Mouse (Mus musculus) thymus, adult 2 months (tissue): ENCODE data around the gene Sfta2. TPM values are rescaled to one million over a fixed set of nuclear protein-coding genes. Genes with fewer than 3 reads are reported as not detected.

Experiments used
- DNase-seq: peaks from one replicate; pipeline ENCODE4 v3.0.0; 2021
- H3K27ac ChIP-seq: fragments of 200-500 bp; 2 replicates; pipeline ENCODE4 v1.5.1; 2012; ENCODE audit warnings: low read length, control low read depth; ENCODE audit not compliant: control insufficient read depth, insufficient read depth
- H3K27me3 ChIP-seq: fragments of 200-500 bp; 2 replicates; pipeline ENCODE4 v1.6.1; 2012; ENCODE audit warnings: mild to moderate bottlenecking, low read length, moderate library complexity, mixed read lengths; ENCODE audit not compliant: control insufficient read depth, insufficient read depth
- H3K36me3 ChIP-seq: fragments of 200-500 bp; 2 replicates; pipeline ENCODE4 v1.6.1; 2012; ENCODE audit warnings: mild to moderate bottlenecking, low read length, moderate library complexity; ENCODE audit not compliant: control insufficient read depth, insufficient read depth
- H3K4me1 ChIP-seq: fragments of 200-500 bp; replicated peaks from 2 replicates; pipeline ENCODE4 v1.6.1; 2012; ENCODE audit warnings: low read length; ENCODE audit not compliant: control insufficient read depth, insufficient read depth
- H3K4me3 ChIP-seq: fragments of 200-500 bp; 2 replicates; pipeline ENCODE4 v1.5.1; 2012; ENCODE audit warnings: mild to moderate bottlenecking, low read length, control low read depth, moderate library complexity; ENCODE audit not compliant: control insufficient read depth, insufficient read depth
- CTCF ChIP-seq: fragments of 200-500 bp; IDR thresholded peaks from 2 replicates; pipeline ENCODE4 v1.5.1; 2012; ENCODE audit warnings: mild to moderate bottlenecking, control low read depth, low read length, moderate library complexity, borderline replicate concordance; ENCODE audit not compliant: control insufficient read depth, poor library complexity, insufficient read depth; ENCODE audit errors: extremely low read depth
- POLR2A ChIP-seq: fragments of 200-500 bp; IDR thresholded peaks from 2 replicates; pipeline ENCODE4 v1.6.1; 2012; ENCODE audit warnings: mild to moderate bottlenecking, low read length, control low read depth, moderate library complexity; ENCODE audit not compliant: control insufficient read depth, poor library complexity, insufficient read depth; ENCODE audit errors: extremely low read depth
- WGBS: fragments of 180-500 bp; shearing (Covaris S2); methylation state at CpG from one replicate; pipeline ENCODE4 v1.1.7; 2018; 5-methylcytosine and 5-hydroxymethylcytosine counted together
- polyA plus RNA-seq: library from polyadenylated mRNA; depleted of rRNA; stranded (reverse); fragments of >200 nt; gene quantifications from 2 replicates; pipeline ENCODE4 v1.2.3, GENCODE M21; 2012

The Sfta2 gene
- polyA plus RNA-seq, 1 experiment: 1.3 TPM

DNA sequence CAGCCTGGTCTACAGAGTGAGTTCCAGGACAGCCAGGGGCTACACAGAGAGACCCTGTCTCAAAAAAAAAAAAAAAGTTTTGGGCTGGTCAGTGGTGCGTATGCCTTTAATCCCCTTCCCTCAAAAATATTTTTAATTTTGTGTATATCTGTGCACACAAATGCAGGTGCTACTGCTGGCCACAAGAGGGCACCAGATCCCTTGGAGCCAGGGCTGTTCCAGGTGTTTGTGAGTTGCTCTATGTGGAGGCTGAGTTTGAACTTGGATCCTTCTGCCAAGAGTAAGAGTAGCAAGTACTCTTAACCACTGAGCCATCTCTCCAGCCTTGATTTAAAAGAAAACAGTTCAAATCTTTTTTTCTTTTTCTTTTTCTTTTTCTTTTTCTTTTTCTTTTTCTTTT, 18.4 kb upstream of the Sfta2 start:
- Histone ChIP-seq H3K4me1 (peaks cover 3% of the 10 kb centered on the region), H3K36me3 (no peaks in the 10 kb centered on the region)
- 94% methylated on average over 1 of the region's 1 CpGs for WGBS

DNA sequence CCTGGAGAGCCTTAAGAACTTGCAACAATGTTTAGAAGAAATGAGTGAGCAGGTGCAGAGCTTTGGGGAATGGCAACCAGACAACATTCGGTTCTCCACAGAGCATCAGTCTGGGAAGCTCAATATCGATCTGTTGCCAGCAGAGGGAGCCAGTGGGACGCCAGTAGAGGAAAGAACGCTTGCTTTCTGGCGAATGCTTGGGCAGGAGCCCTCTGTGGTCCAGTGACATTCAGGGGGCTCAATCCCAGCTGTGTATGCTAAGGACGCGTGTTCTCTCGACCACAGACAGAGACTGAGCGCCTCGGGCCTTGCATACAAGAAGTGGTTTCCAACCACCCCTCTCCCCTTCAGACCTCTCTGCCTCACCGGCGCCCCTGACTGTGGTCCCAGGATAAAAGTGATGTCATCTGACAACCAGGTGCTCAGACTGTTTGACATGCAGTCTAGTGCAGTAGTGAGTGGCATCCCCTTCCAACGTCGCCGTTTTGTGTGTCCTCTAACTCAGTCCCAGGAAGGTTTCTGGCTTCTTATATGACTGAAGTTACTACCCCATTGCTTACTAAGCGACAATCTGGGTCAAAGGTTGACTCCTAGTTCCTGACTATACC, 16.9 kb upstream of the Sfta2 start:
- peak; percentile 79 for DNase-seq
- H3K36me3 ChIP-seq: no peaks in the 10 kb centered on the region
- peaks cover 3% of the 10 kb centered on the region for H3K4me1 ChIP-seq
- no peaks in the 10 kb centered on the region for H3K27me3 ChIP-seq
- H3K27ac ChIP-seq: no peak overlapping the region
- H3K4me3 ChIP-seq: no peak overlapping the region
- TF ChIP-seq POLR2A (no peak), CTCF (peak; percentile 78)
- 10% methylated on average over 16 of the region's 16 CpGs for WGBS

More for the DNA sequence above, 18.4 kb upstream of the Sfta2 start:
- Histone ChIP-seq H3K27ac (no peak overlapping the region), H3K27me3 (no peaks in the 10 kb centered on the region), H3K4me3 (no peak overlapping the region)
- peak; percentile 25 for DNase-seq
- TF ChIP-seq CTCF: peak; percentile 17; the same call in 1 of the 2 replicates
- TF ChIP-seq POLR2A: no peak

DNA sequence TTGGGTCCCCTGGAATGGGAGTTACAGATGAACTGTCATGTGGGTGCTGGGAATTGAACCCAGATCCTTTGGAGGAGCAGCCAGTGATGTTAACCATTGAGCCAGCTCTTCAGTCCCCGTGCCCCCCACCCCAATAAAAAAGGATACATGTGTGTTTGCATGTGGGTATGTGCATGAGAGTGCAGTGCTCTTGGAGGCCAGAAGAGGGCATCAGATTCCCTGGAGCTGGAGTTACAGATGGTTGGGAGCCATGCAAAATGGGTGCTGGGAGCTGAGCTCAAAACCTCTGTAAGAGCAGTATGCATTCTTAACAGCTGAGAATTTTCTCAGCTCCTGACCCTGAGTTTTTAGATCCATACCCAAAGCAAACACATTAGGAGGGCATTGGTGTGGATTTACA, 14.1 kb upstream of the Sfta2 start:
- Histone ChIP-seq H3K36me3 (no peaks in the 10 kb centered on the region), H3K27me3 (no peaks in the 10 kb centered on the region), H3K4me3 (no peak overlapping the region), H3K4me1 (peaks cover 3% of the 10 kb centered on the region), H3K27ac (no peak overlapping the region)
- DNase-seq: no peak
- TF ChIP-seq POLR2A: no peak
- no peak for TF ChIP-seq CTCF
- 79% methylated on average over 1 of the region's 1 CpGs for WGBS

- peaks cover 3% of the 10 kb centered on the region for H3K4me1 ChIP-seq
- H3K27ac ChIP-seq: no peak overlapping the region
- no peaks in the 10 kb centered on the region for H3K27me3 ChIP-seq
- H3K36me3 ChIP-seq: no peaks in the 10 kb centered on the region
- no peak overlapping the region for H3K4me3 ChIP-seq
- no peak for DNase-seq
- WGBS: 57% methylated on average over 4 of the region's 4 CpGs
- TF ChIP-seq POLR2A (no peak), CTCF (no peak)
Observed at GRCm38 (mm10) chr17:35588387-35588786, 13.0 kb upstream of the Sfta2 start.

DNA sequence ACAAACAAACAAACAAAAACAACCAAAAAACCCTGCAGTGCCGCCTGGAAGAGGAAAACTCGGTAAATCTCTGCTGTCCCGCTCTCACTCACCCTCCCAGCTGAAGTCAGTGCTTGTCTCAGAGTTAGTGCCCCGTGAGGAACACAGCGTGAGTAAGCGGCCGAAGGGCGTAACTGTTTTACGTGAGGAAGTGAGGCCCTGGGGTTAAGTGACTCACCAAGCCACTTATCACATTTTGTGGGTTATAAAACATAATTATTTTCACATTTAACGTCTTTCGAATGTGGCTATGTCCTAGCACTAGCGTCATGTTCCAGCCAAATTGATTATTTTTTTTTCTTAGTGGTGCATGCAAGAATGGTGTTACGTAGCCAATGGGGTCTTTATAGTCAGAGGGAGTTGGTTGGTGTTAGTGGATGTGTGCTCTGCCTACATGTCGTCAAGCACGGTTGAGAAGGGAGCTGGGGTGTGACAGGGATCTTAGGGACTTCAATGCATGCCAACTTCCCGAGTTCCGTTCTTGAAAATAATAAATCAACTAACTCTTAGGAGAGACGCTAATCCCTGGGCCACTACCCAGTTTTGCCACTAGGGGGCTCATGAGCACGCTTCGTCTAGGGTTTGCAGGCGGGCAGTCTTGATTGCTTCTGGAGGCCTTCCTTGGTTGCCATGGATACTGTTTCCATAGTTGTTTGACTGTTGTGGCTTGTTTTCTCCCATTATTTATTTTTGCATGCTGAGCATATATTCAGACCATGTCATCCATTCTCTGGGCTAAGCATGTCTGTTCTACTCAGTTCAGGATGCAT, 10.7 kb upstream of the Sfta2 start:
- H3K27me3 ChIP-seq: no peaks in the 10 kb centered on the region
- DNase-seq: peak; percentile 68
- H3K27ac ChIP-seq: no peak overlapping the region
- H3K4me3 ChIP-seq: no peak overlapping the region
- TF ChIP-seq POLR2A (no peak), CTCF (peak; percentile 71; the same call in 1 of the 2 replicates)
- no peaks in the 10 kb centered on the region for H3K36me3 ChIP-seq
- WGBS: 21% methylated on average over 21 of the region's 21 CpGs
- no peaks in the 10 kb centered on the region for H3K4me1 ChIP-seq

- 91% methylated on average over 7 of the region's 7 CpGs for WGBS
- no peaks in the 10 kb centered on the region for H3K27me3 ChIP-seq
- no peaks in the 10 kb centered on the region for H3K4me1 ChIP-seq
- no peak overlapping the region for H3K4me3 ChIP-seq
- DNase-seq: no peak
- TF ChIP-seq CTCF: no peak
- no peak for TF ChIP-seq POLR2A
- no peaks in the 10 kb centered on the region for H3K36me3 ChIP-seq
- H3K27ac ChIP-seq: no peak overlapping the region
Observed at GRCm38 (mm10) chr17:35591219-35591578, 10.2 kb upstream of the Sfta2 start.

DNA sequence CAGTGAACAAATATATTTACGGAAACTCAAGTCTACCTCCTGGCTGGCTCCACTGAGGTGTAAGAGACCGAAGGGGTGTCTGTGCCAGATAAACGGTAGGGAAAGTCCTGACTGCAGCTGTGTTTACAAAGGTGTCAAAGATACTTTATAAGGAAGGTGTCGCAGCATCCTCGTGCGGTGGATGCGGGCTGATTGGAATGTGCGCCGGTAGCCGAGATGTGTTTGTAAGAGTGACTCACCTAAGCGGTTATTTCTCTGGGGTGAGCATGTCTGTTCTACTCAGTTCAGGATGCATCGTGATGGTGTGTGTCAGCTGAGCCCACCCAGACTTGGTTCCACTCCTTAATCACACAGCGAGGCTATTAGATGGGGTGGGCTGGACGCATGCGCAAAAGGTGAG, 9.6 kb upstream of the Sfta2 start:
- DNase-seq: no peak
- H3K4me1 ChIP-seq: no peaks in the 10 kb centered on the region
- H3K4me3 ChIP-seq: no peak overlapping the region
- H3K36me3 ChIP-seq: no peaks in the 10 kb centered on the region
- H3K27me3 ChIP-seq: no peaks in the 10 kb centered on the region
- 91% methylated on average over 15 of the region's 15 CpGs for WGBS
- TF ChIP-seq CTCF (no peak), POLR2A (no peak)
- H3K27ac ChIP-seq: no peak overlapping the region
